Mouse (Mus musculus) limb, embryonic 11.5 days (tissue): ENCODE results near the gene Cdk13. TPM values are rescaled to one million over a fixed set of nuclear protein-coding genes. Genes with fewer than 3 reads are reported as not detected.

Experiments
- ATAC-seq: fragments of 200-750 bp; cut with Nextera tagmentation; 2 replicates; pipeline ENCODE4 v1.8.0; 2017; ENCODE audit warnings: low read depth; ENCODE audit not compliant: insufficient number of reproducible peaks, low FRiP score, low TSS enrichment
- DNase-seq: peaks from one replicate; pipeline ENCODE4 v3.0.0-alpha.2; 2015; ENCODE audit warnings: low spot score
- H3K27ac ChIP-seq: fragments of 300-500 bp; sonication (generic); replicated peaks from 2 replicates; pipeline ENCODE4 v1.5.1; 2014; ENCODE audit warnings: low read depth, mild to moderate bottlenecking, low read length
- H3K27me3 ChIP-seq: fragments of 300-500 bp; sonication (generic); 2 replicates; pipeline ENCODE4 v1.6.1; 2014; ENCODE audit warnings: mild to moderate bottlenecking, low read length, mixed read lengths; ENCODE audit not compliant: control insufficient read depth, insufficient read depth
- H3K36me3 ChIP-seq: fragments of 300-500 bp; sonication (generic); 2 replicates; pipeline ENCODE4 v1.6.1; 2014; ENCODE audit warnings: mild to moderate bottlenecking, low read length, moderate library complexity, mixed read lengths; ENCODE audit not compliant: control insufficient read depth, insufficient read depth
- H3K4me1 ChIP-seq: fragments of 300-500 bp; sonication (generic); 2 replicates; pipeline ENCODE4 v1.6.1; 2014; ENCODE audit warnings: low read length, mixed read lengths; ENCODE audit not compliant: control insufficient read depth, insufficient read depth
- H3K4me2 ChIP-seq: fragments of 300-500 bp; sonication (generic); 2 replicates; pipeline ENCODE4 v1.6.1; 2014; ENCODE audit warnings: low read depth, mild to moderate bottlenecking, moderate library complexity; ENCODE audit not compliant: severe bottlenecking
- H3K4me3 ChIP-seq: fragments of 300-500 bp; sonication (generic); 2 replicates; pipeline ENCODE4 v1.5.1; 2014; ENCODE audit warnings: low read depth, low read length
- H3K9ac ChIP-seq: fragments of 300-500 bp; sonication (generic); 2 replicates; pipeline ENCODE4 v1.6.1; 2014; ENCODE audit warnings: mild to moderate bottlenecking, low read length
- H3K9me3 ChIP-seq: fragments of 300-500 bp; sonication (generic); 2 replicates; pipeline ENCODE4 v1.6.1; 2016; ENCODE audit warnings: low read length; ENCODE audit not compliant: control insufficient read depth
- WGBS: fragments of 180-500 bp; shearing (Covaris S2); extraction: QIAGEN DNeasy Blood & Tissue Kit; methylation state at CpG from one replicate; pipeline ENCODE4 v1.1.7; 2014; 5-methylcytosine and 5-hydroxymethylcytosine counted together
- polyA plus RNA-seq: library from polyadenylated mRNA; unstranded; fragments of >200 nt; fragmentation: Nextera tagmentation; extraction: Ambion mirVana; gene quantifications from 2 replicates; pipeline ENCODE4 v1.2.1, GENCODE M21; 2014

The Cdk13 gene
- polyA plus RNA-seq, 1 experiment from 2014 or later = 18.1 TPM

- H3K9me3 ChIP-seq = no peaks in the 10 kb centered on the region
- H3K4me1 ChIP-seq = no peaks in the 10 kb centered on the region
- H3K4me2 ChIP-seq = no peak overlapping the region
- 82% methylated on average over 2 of the region's 2 CpGs for whole genome bisulfite sequencing
- H3K9ac ChIP-seq = no peak overlapping the region
- H3K36me3 ChIP-seq = peaks cover 2% of the 10 kb centered on the region; the same call in 1 of the 2 replicates
- ATAC-seq = no peak
- DNase-seq = no peak
- H3K27me3 ChIP-seq = no peaks in the 10 kb centered on the region
- no peak overlapping the region for H3K27ac ChIP-seq
- no peak overlapping the region for H3K4me3 ChIP-seq
Measured at GRCm38 (mm10) chr13:17779923-17780322, 25.0 kb downstream of the Cdk13 start.

GRCm38 (mm10) chr13:17776303-17776702 is 28.6 kb downstream of the Cdk13 start:
- Histone ChIP-seq H3K4me2 (no peak overlapping the region), H3K9me3 (no peaks in the 10 kb centered on the region), H3K4me3 (no peak overlapping the region), H3K4me1 (no peaks in the 10 kb centered on the region), H3K27ac (no peak overlapping the region), H3K27me3 (no peaks in the 10 kb centered on the region), H3K36me3 (peaks cover 4% of the 10 kb centered on the region; the same call in 1 of the 2 replicates), H3K9ac (no peak overlapping the region)
- DNase-seq (no peak), ATAC-seq (no peak)
- 89% methylated on average over 1 of the region's 1 CpGs for WGBS

- H3K4me1 ChIP-seq = no peaks in the 10 kb centered on the region
- no peak overlapping the region for H3K9ac ChIP-seq
- ATAC-seq (no peak), DNase-seq (no peak)
- no peak overlapping the region for H3K4me2 ChIP-seq
- H3K27me3 ChIP-seq = no peaks in the 10 kb centered on the region
- no peak overlapping the region for H3K27ac ChIP-seq
- H3K4me3 ChIP-seq = no peak overlapping the region
- peaks cover 4% of the 10 kb centered on the region; the same call in 1 of the 2 replicates for H3K36me3 ChIP-seq
- no peaks in the 10 kb centered on the region for H3K9me3 ChIP-seq
Measured at GRCm38 (mm10) chr13:17775364-17775763, 29.5 kb downstream of the Cdk13 start.

- Histone ChIP-seq H3K4me3 (no peak overlapping the region), H3K27ac (no peak overlapping the region), H3K4me1 (no peaks in the 10 kb centered on the region), H3K27me3 (no peaks in the 10 kb centered on the region), H3K36me3 (peaks cover 3% of the 10 kb centered on the region; the same call in 1 of the 2 replicates), H3K9me3 (no peaks in the 10 kb centered on the region), H3K9ac (no peak overlapping the region), H3K4me2 (no peak overlapping the region)
- DNase-seq (no peak), ATAC-seq (no peak)
Measured at GRCm38 (mm10) chr13:17773112-17773511, 31.8 kb downstream of the Cdk13 start.

GRCm38 (mm10) chr13:17772574-17772973 is 32.3 kb downstream of the Cdk13 start:
- Histone ChIP-seq H3K4me2 (no peak overlapping the region), H3K4me1 (no peaks in the 10 kb centered on the region), H3K9ac (no peak overlapping the region), H3K36me3 (peaks cover 3% of the 10 kb centered on the region; the same call in 1 of the 2 replicates), H3K4me3 (no peak overlapping the region), H3K27ac (no peak overlapping the region), H3K27me3 (no peaks in the 10 kb centered on the region), H3K9me3 (no peaks in the 10 kb centered on the region)
- WGBS = 95% methylated on average over 6 of the region's 6 CpGs
- ATAC-seq (no peak), DNase-seq (no peak)

- Histone ChIP-seq H3K36me3 (no peaks in the 10 kb centered on the region), H3K4me2 (no peak overlapping the region), H3K27ac (no peak overlapping the region), H3K9me3 (no peaks in the 10 kb centered on the region), H3K9ac (no peak overlapping the region), H3K4me1 (no peaks in the 10 kb centered on the region), H3K4me3 (no peak overlapping the region), H3K27me3 (no peaks in the 10 kb centered on the region)
- WGBS = 97% methylated on average over 1 of the region's 1 CpGs
- DNase-seq (no peak), ATAC-seq (no peak)
Measured at GRCm38 (mm10) chr13:17762405-17762804, 42.5 kb downstream of the Cdk13 start.

GRCm38 (mm10) chr13:17754997-17755396 is 49.9 kb downstream of the Cdk13 start:
- Histone ChIP-seq H3K27ac (no peak overlapping the region), H3K36me3 (no peaks in the 10 kb centered on the region), H3K4me1 (no peaks in the 10 kb centered on the region), H3K9ac (no peak overlapping the region), H3K27me3 (no peaks in the 10 kb centered on the region), H3K4me2 (no peak overlapping the region), H3K4me3 (no peak overlapping the region), H3K9me3 (no peaks in the 10 kb centered on the region)
- DNase-seq (no peak), ATAC-seq (no peak)
- WGBS = 84% methylated on average over 4 of the region's 4 CpGs

GRCm38 (mm10) chr13:17728798-17729197 is 76.1 kb downstream of the Cdk13 start:
- WGBS = 92% methylated on average over 3 of the region's 3 CpGs
- ATAC-seq (no peak), DNase-seq (no peak)
- H3K27me3 ChIP-seq = no peaks in the 10 kb centered on the region
- no peaks in the 10 kb centered on the region for H3K36me3 ChIP-seq
- no peak overlapping the region for H3K4me3 ChIP-seq
- no peak overlapping the region for H3K9ac ChIP-seq
- no peaks in the 10 kb centered on the region for H3K9me3 ChIP-seq
- H3K4me2 ChIP-seq = no peak overlapping the region
- no peak overlapping the region for H3K27ac ChIP-seq
- no peaks in the 10 kb centered on the region for H3K4me1 ChIP-seq

GRCm38 (mm10) chr13:17727922-17728321 is 77.0 kb downstream of the Cdk13 start:
- Histone ChIP-seq H3K9me3 (no peaks in the 10 kb centered on the region), H3K9ac (no peak overlapping the region), H3K36me3 (no peaks in the 10 kb centered on the region), H3K4me1 (no peaks in the 10 kb centered on the region), H3K4me3 (no peak overlapping the region), H3K4me2 (no peak overlapping the region), H3K27ac (no peak overlapping the region), H3K27me3 (no peaks in the 10 kb centered on the region)
- no peak for ATAC-seq
- WGBS = 94% methylated on average over 4 of the region's 4 CpGs
- no peak for DNase-seq
